8 mouse cellular contexts compared by ENCODE assay signal in the genomic region with DNA sequence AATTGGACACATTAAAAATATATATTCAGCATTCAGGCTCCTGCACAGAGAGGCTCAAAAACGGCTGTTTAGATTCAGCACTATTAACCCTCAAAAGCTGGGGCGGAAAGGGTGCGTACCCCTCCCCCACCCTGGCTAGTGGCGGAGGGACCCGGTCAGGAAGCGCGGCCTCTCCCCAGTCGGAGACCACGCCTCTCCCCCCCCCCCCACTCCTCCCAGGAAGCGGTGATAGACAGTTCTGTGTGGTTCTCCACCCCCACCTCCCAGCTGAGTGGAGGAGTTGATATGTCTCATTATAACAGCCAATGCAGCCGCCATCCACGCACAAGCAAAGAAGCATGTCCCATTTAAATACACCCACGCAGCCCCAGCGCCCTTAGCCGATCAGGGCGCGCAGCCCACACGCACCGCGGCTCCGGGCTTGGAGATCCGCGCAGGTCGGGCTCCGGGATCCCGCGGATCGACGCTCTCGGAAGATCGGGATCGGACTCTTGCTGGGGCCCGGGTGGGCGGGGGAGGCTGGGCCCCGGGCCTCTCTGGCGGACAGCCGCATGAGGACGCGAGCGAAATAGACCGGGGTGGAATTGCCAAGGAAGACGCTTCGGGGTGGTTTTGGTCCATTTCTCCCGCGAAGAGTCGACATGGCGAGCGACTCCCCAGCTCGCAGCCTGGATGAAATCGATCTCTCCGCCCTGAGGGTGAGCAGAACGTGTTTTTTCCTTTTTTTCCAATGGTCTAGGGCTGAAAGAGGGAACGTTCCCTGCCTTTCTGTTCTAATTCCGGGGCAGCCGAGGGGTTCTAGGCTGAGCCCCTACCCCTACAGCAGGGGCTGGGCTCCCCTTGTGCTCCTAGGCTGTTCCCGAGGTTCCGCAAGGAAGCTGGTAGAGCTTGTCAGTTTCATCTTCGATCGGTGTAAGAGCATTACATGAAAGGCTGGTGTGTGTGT. TPM values are rescaled to one million over a fixed set of nuclear protein-coding genes. Genes with fewer than 3 reads are reported as not detected.
DNase-seq lines count a peak whose midpoint lies in the region; ATAC-seq and TF ChIP-seq lines count a peak whose summit lies in the region.

Gene Tnik, plus strand, starts transcription at position 213 of the 946 bp plus-strand sequence.

- peaks cover 66% of the 10 kb centered on the region for H3K27me3 ChIP-seq in E14TG2a.4 (ENCODE audit: insufficient read depth, low read length)
- H3K27me3 ChIP-seq in forebrain, embryonic 13.5 days: 0 out of 2 replicates have a peak, but pooled peaks cover 4% of the 10 kb centered on the region
- no peaks in the 10 kb centered on the region for H3K27me3 ChIP-seq in heart, postnatal 0 days (ENCODE audit: control insufficient read depth, insufficient read depth, low read length)
- H3K27me3 ChIP-seq in liver, postnatal 0 days (ENCODE audit: insufficient read depth, low read length): 0 out of 2 replicates have a peak, but pooled peaks cover 16% of the 10 kb centered on the region
- no peaks in the 10 kb centered on the region; the same call in 1 of the 2 replicates for H3K27me3 ChIP-seq in neural tube, embryonic 14.5 days (ENCODE audit: control insufficient read depth, insufficient read depth, low read length)

- peak; percentile 91 for ATAC-seq in forebrain, embryonic 13.5 days
- peak; percentile 91 for ATAC-seq in heart, postnatal 0 days (ENCODE audit: insufficient read depth, low read depth)
- peak; percentile 85 for ATAC-seq in liver, postnatal 0 days
- peak; percentile 91 for ATAC-seq in neural tube, embryonic 14.5 days (ENCODE audit: low read depth)

- TF ChIP-seq CTCF in E14TG2a.4 (conservative IDR thresholded peaks at IDR 0.05; ENCODE audit: low read length): no peak
- TF ChIP-seq CTCF in heart, postnatal 0 days (IDR thresholded peaks at IDR 0.05; ENCODE audit: low read depth): no peak
- no peak for TF ChIP-seq CTCF in liver, postnatal 0 days (IDR thresholded peaks at IDR 0.05; ENCODE audit: low read depth)

- peak; percentile 79 for DNase-seq in c-Kit-positive CD71-negative TER-119-negative erythroid progenitor cells, embryonic 14.5 days (ENCODE audit: low read depth)
- DNase-seq in heart, postnatal 0 days (ENCODE audit: low spot score): peak; percentile 82
- peak; percentile 90 for DNase-seq in layer of hippocampus, adult 11-12 months (ENCODE audit: low spot score)
- DNase-seq in liver, postnatal 0 days: peak; percentile 82
- peak; percentile 83 for DNase-seq in testis, postnatal 10 days (ENCODE audit: low spot score)

- no peak for TF ChIP-seq EP300 in heart, postnatal 0 days (IDR thresholded peaks at IDR 0.05; ENCODE audit: low read depth)
- TF ChIP-seq EP300 in liver, postnatal 0 days (IDR thresholded peaks at IDR 0.05; ENCODE audit: low read depth): no peak

- no peaks in the 10 kb centered on the region for H3K9me3 ChIP-seq in E14TG2a.4 (ENCODE audit: low read length)
- no peaks in the 10 kb centered on the region for H3K9me3 ChIP-seq in forebrain, embryonic 13.5 days (replicated peaks)
- H3K9me3 ChIP-seq in heart, postnatal 0 days (replicated peaks; ENCODE audit: control insufficient read depth, low read length): no peaks in the 10 kb centered on the region
- H3K9me3 ChIP-seq in liver, postnatal 0 days (ENCODE audit: low read length): no peaks in the 10 kb centered on the region
- H3K9me3 ChIP-seq in neural tube, embryonic 14.5 days (ENCODE audit: control insufficient read depth, low read length): no peaks in the 10 kb centered on the region

- H3K9ac ChIP-seq in forebrain, embryonic 13.5 days: peak within 1 kb of the TSS; percentile 92
- peak within 1 kb of the TSS; percentile 81 for H3K9ac ChIP-seq in heart, postnatal 0 days (replicated peaks; ENCODE audit: low read depth, low read length)
- peak within 1 kb of the TSS; percentile 61 for H3K9ac ChIP-seq in liver, postnatal 0 days (replicated peaks)
- H3K9ac ChIP-seq in neural tube, embryonic 14.5 days (replicated peaks; ENCODE audit: low read depth, low read length): peak within 1 kb of the TSS; percentile 95

- H3K27ac ChIP-seq in forebrain, embryonic 13.5 days: peak within 1 kb of the TSS; percentile 92
- peak within 1 kb of the TSS; percentile 85 for H3K27ac ChIP-seq in heart, postnatal 0 days (ENCODE audit: low read depth)
- 0 out of 2 replicates have a peak within 1 kb of the TSS, but pooled peaks have one; percentile 8 for H3K27ac ChIP-seq in liver, postnatal 0 days (ENCODE audit: low read depth)
- peak within 1 kb of the TSS; percentile 95 for H3K27ac ChIP-seq in neural tube, embryonic 14.5 days (ENCODE audit: low read depth, low read length)

- under 1% methylated on average over 59 of the region's 59 CpGs for WGBS in forebrain, embryonic 13.5 days
- WGBS in heart, postnatal 0 days: under 1% methylated on average over 55 of the region's 59 CpGs
- under 1% methylated on average over 58 of the region's 59 CpGs for WGBS in liver, postnatal 0 days (ENCODE audit: insufficient replicate concordance)
- WGBS in neural tube, embryonic 14.5 days: under 1% methylated on average over 57 of the region's 59 CpGs

- no peaks in the 10 kb centered on the region for H3K36me3 ChIP-seq in E14TG2a.4 (ENCODE audit: insufficient read depth, low read length)
- H3K36me3 ChIP-seq in forebrain, embryonic 13.5 days (ENCODE audit: poor library complexity, severe bottlenecking): no peaks in the 10 kb centered on the region
- no peaks in the 10 kb centered on the region for H3K36me3 ChIP-seq in heart, postnatal 0 days (replicated peaks; ENCODE audit: control insufficient read depth, insufficient read depth, low read length)
- H3K36me3 ChIP-seq in liver, postnatal 0 days (replicated peaks; ENCODE audit: insufficient read depth, low read length): no peaks in the 10 kb centered on the region
- H3K36me3 ChIP-seq in neural tube, embryonic 14.5 days (ENCODE audit: control insufficient read depth, insufficient read depth, low read length): no peaks in the 10 kb centered on the region

- peak within 1 kb of the TSS; percentile 80 for H3K4me2 ChIP-seq in forebrain, embryonic 13.5 days
- H3K4me2 ChIP-seq in heart, postnatal 0 days (ENCODE audit: low read depth, low read length): peak within 1 kb of the TSS; percentile 82
- H3K4me2 ChIP-seq in liver, postnatal 0 days (ENCODE audit: low read depth, low read length): peak within 1 kb of the TSS; percentile 99
- H3K4me2 ChIP-seq in neural tube, embryonic 14.5 days (ENCODE audit: low read depth, low read length): peak within 1 kb of the TSS; percentile 68

- H3K4me3 ChIP-seq in E14TG2a.4 (replicated peaks; ENCODE audit: low read length): peak within 1 kb of the TSS; percentile 79
- H3K4me3 ChIP-seq in forebrain, embryonic 13.5 days: peak within 1 kb of the TSS; percentile 76
- peak within 1 kb of the TSS; percentile 76 for H3K4me3 ChIP-seq in heart, postnatal 0 days (ENCODE audit: low read depth, low read length)
- H3K4me3 ChIP-seq in liver, postnatal 0 days (ENCODE audit: low read depth, low read length): peak within 1 kb of the TSS; percentile 71
- H3K4me3 ChIP-seq in neural tube, embryonic 14.5 days (ENCODE audit: low read depth, low read length): peak within 1 kb of the TSS; percentile 93

- peaks cover 65% of the 10 kb centered on the region for H3K4me1 ChIP-seq in E14TG2a.4 (replicated peaks; ENCODE audit: low read depth, low read length)
- H3K4me1 ChIP-seq in forebrain, embryonic 13.5 days: peaks cover 42% of the 10 kb centered on the region
- peaks cover 12% of the 10 kb centered on the region; the same call in 1 of the 2 replicates for H3K4me1 ChIP-seq in heart, postnatal 0 days (ENCODE audit: control insufficient read depth, insufficient read depth)
- peaks cover 4% of the 10 kb centered on the region; the same call in 1 of the 2 replicates for H3K4me1 ChIP-seq in liver, postnatal 0 days (ENCODE audit: insufficient read depth)
- peaks cover 23% of the 10 kb centered on the region; the same call in 1 of the 2 replicates for H3K4me1 ChIP-seq in neural tube, embryonic 14.5 days (ENCODE audit: control insufficient read depth, insufficient read depth, low read length)

RNA-seq across cellular contexts. Expression of gene Tnik, which starts in this region (rescaled TPM):
- polyA plus RNA-seq in forebrain, embryonic 13.5 days (2015; fragmentation: Nextera tagmentation; extraction: Ambion mirVana): 49.3 and 54.9 TPM in 2 replicates
- 22.5 and 27.5 TPM in 2 replicates for total RNA-seq in heart, postnatal 0 days (2014; rRNA removed; ENCODE audit: low replicate concordance)
- 8.3 and 9.2 TPM in 2 replicates for polyA plus RNA-seq in heart, postnatal 0 days (2015; fragmentation: Nextera tagmentation; extraction: Ambion mirVana)
- 1.0 and 1.3 TPM in 2 replicates for polyA plus RNA-seq in liver, postnatal 0 days (2015; fragmentation: Nextera tagmentation; extraction: Ambion mirVana)
- polyA plus RNA-seq in neural tube, embryonic 14.5 days (2014; fragmentation: Nextera tagmentation; extraction: Ambion mirVana): 93.2 and 106 TPM in 2 replicates

Comparison
In these comparisons a context has a peak if more than half of its experiments do, and no peak if none do; other contexts are left out.
1. Peak in every context shown above with its lines: DNase-seq, ATAC-seq, H3K4me3 ChIP-seq and H3K27ac ChIP-seq.
2. H3K27ac ChIP-seq: peak in every context shown above with its lines; median percentile 95 in neural tube, embryonic 14.5 days; 92 in forebrain, embryonic 13.5 days; 85 in heart, postnatal 0 days; 8 in liver, postnatal 0 days.